Comparison of ENCODE assay signal across 9 mouse cellular contexts in genomic region chrX:15322207-15322839, GRCm38 (mm10).
DNase-seq lines count a peak whose midpoint lies in the region; ATAC-seq and TF ChIP-seq lines count a peak whose summit lies in the region.
"Had no signal": no experiment of that assay in that cellular context is flagged by ENCODE, and none has a peak within 500 bp of the region (broad histone marks: within the 10 kb centered on the region; RNA-seq: fewer than 3 reads in every experiment).

No protein-coding gene starts in this region.

- no peaks in the 10 kb centered on the region for H3K9me3 ChIP-seq in limb, embryonic 10.5 days (replicated peaks)
- H3K9me3 ChIP-seq in midbrain, embryonic 13.5 days, result no peaks in the 10 kb centered on the region

- H3K4me1 ChIP-seq in limb, embryonic 10.5 days, result peaks cover 5% of the 10 kb centered on the region; the same call in 1 of the 2 replicates
- no peaks in the 10 kb centered on the region for H3K4me1 ChIP-seq in midbrain, embryonic 13.5 days (replicated peaks)
- H3K4me1 ChIP-seq in cerebellum, adult 2 months (ENCODE audit: control insufficient read depth, insufficient read depth, low read length), result no peaks in the 10 kb centered on the region

- TF ChIP-seq CTCF in cerebellum, adult 2 months (IDR thresholded peaks at IDR 0.05; ENCODE audit: borderline replicate concordance, insufficient read depth, low read depth, low read length), result no peak

- H3K9ac ChIP-seq in midbrain, embryonic 13.5 days (replicated peaks), result no peak overlapping the region
- H3K9ac ChIP-seq: liver, embryonic 14.5 days had no signal

- H3K27ac ChIP-seq in limb, embryonic 10.5 days, result no peak overlapping the region
- H3K27ac ChIP-seq in midbrain, embryonic 13.5 days, result no peak overlapping the region
- H3K27ac ChIP-seq in cerebellum, adult 2 months (ENCODE audit: insufficient read depth, low read length), result no peak overlapping the region
- H3K27ac ChIP-seq: liver, embryonic 14.5 days had no signal

- TF ChIP-seq POLR2A in cerebellum, adult 2 months (IDR thresholded peaks at IDR 0.05; ENCODE audit: borderline replicate concordance, insufficient read depth, low read length), result no peak

- WGBS in limb, embryonic 10.5 days, result 7% methylated on average over 7 of the region's 7 CpGs
- WGBS in midbrain, embryonic 13.5 days, result 9% methylated on average over 7 of the region's 7 CpGs
- 11% methylated on average over 7 of the region's 7 CpGs for WGBS in cerebellum, adult 2 months

- peak overlapping the region; percentile 32; the same call in 1 of the 2 replicates for H3K4me2 ChIP-seq in midbrain, embryonic 13.5 days (replicated peaks)

- intact Hi-C loops in heart, postnatal 10 days (cut with DNase I), result no loop called here

- H3K4me3 ChIP-seq in limb, embryonic 10.5 days, result no peak overlapping the region
- no peak overlapping the region for H3K4me3 ChIP-seq in midbrain, embryonic 13.5 days (replicated peaks)
- no peak overlapping the region for H3K4me3 ChIP-seq in cerebellum, adult 2 months (replicated peaks; ENCODE audit: insufficient read depth, low read depth, low read length)

- peak; percentile 82 for ATAC-seq in midbrain, embryonic 13.5 days
- no peak for ATAC-seq in erythroid progenitor cell, adult 5-6 weeks (replicated peaks; ENCODE audit: low FRiP score, poor library complexity, severe bottlenecking)

- H3K36me3 ChIP-seq in limb, embryonic 10.5 days, result no peaks in the 10 kb centered on the region
- H3K36me3 ChIP-seq in midbrain, embryonic 13.5 days, result no peaks in the 10 kb centered on the region

- H3K27me3 ChIP-seq in limb, embryonic 10.5 days (ENCODE audit: low read depth, poor library complexity, severe bottlenecking), result no peaks in the 10 kb centered on the region
- no peaks in the 10 kb centered on the region for H3K27me3 ChIP-seq in midbrain, embryonic 13.5 days
- no peaks in the 10 kb centered on the region for H3K27me3 ChIP-seq in cerebellum, adult 2 months (ENCODE audit: control insufficient read depth, insufficient read depth, low read length)

- DNase-seq in gastrocnemius, postnatal 10 days, result peak; percentile 7
- no peak for DNase-seq in gastrocnemius, postnatal 4 days (ENCODE audit: low spot score in 2 of 2)
- peak; percentile 50 for DNase-seq in embryo, embryonic 11.5 days (ENCODE audit: low read depth, low spot score)
- DNase-seq in heart, postnatal 10 days, result peak; percentile 2 to 7
- peak; percentile 57 for DNase-seq in limb, embryonic 10.5 days (ENCODE audit: low spot score)
- DNase-seq in cerebellum, adult 2 months, result no peak

Comparison
In these comparisons a context has a peak if more than half of its experiments do, and no peak if none do; other contexts are left out.
1. DNase-seq: peak in gastrocnemius, postnatal 10 days (single experiment), embryo, embryonic 11.5 days (single experiment), heart, postnatal 10 days (2 of 2) and limb, embryonic 10.5 days (single experiment); none in gastrocnemius, postnatal 4 days (0 of 2) and cerebellum, adult 2 months (0 of 2).